8 mouse cellular contexts compared by ENCODE assay signal in the genomic region with DNA sequence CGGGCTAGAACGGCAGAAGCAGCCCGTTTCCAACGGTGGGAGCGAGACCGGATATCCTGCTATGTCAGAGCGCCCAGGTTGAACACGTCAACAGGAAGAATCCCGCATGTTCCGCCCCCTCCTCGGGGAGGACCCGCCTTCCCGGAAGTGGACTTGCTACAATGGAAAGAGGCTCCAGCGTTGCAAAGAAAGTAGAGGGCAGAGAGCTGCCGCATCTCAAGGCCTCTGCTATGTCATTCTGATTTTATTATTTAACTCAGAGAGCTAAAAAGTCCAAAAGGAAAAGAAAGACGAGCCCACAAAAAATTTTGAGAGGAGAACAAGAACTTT. TPM values are rescaled to one million over a fixed set of nuclear protein-coding genes. Genes with fewer than 3 reads are reported as not detected.
DNase-seq lines count a peak whose midpoint lies in the region; ATAC-seq and TF ChIP-seq lines count a peak whose summit lies in the region.

A gene (minus strand): TSS at position 68 of the 330 bp plus-strand sequence.

- H3K27me3 ChIP-seq in ES-Bruce4 (ENCODE audit: control insufficient read depth, insufficient read depth, low read length, poor library complexity, severe bottlenecking) = no peaks in the 10 kb centered on the region; the same call in 1 of the 2 replicates
- no peaks in the 10 kb centered on the region for H3K27me3 ChIP-seq in forebrain, embryonic 13.5 days
- H3K27me3 ChIP-seq in liver, postnatal 0 days (ENCODE audit: insufficient read depth, low read length) = no peaks in the 10 kb centered on the region
- H3K27me3 ChIP-seq in neural tube, embryonic 14.5 days (ENCODE audit: control insufficient read depth, insufficient read depth, low read length) = no peaks in the 10 kb centered on the region

- TF ChIP-seq CTCF in ES-Bruce4 (IDR thresholded peaks at IDR 0.05; ENCODE audit: low read depth, low read length) = no peak
- no peak for TF ChIP-seq CTCF in liver, postnatal 0 days (IDR thresholded peaks at IDR 0.05; ENCODE audit: low read depth)

- peak within 1 kb of the TSS; percentile 92 for H3K9ac ChIP-seq in ES-Bruce4 (ENCODE audit: low read depth, poor library complexity, severe bottlenecking)
- H3K9ac ChIP-seq in forebrain, embryonic 13.5 days = peak within 1 kb of the TSS; percentile 89
- H3K9ac ChIP-seq in liver, postnatal 0 days (replicated peaks) = peak within 1 kb of the TSS; percentile 95
- peak within 1 kb of the TSS; percentile 87 for H3K9ac ChIP-seq in neural tube, embryonic 14.5 days (replicated peaks; ENCODE audit: low read depth, low read length)

- intact Hi-C loops in heart, postnatal 10 days (cut with DNase I) = loop anchor here (5.0 kb wide), 1 partner anchor 313 kb away; no protein-coding TSS in a partner anchor

- no peaks in the 10 kb centered on the region for H3K4me1 ChIP-seq in ES-Bruce4 (ENCODE audit: control insufficient read depth, insufficient read depth, low read length)
- H3K4me1 ChIP-seq in forebrain, embryonic 13.5 days = peaks cover 23% of the 10 kb centered on the region
- peaks cover 10% of the 10 kb centered on the region for H3K4me1 ChIP-seq in liver, postnatal 0 days (ENCODE audit: insufficient read depth)
- peaks cover 18% of the 10 kb centered on the region for H3K4me1 ChIP-seq in neural tube, embryonic 14.5 days (ENCODE audit: control insufficient read depth, insufficient read depth, low read length)

- ATAC-seq in cerebellum, adult (ENCODE audit: insufficient number of reproducible peaks, low FRiP score, low TSS enrichment) = peak; percentile 99
- ATAC-seq in forebrain, embryonic 13.5 days = peak; percentile 99
- peak; percentile 99 for ATAC-seq in liver, postnatal 0 days
- ATAC-seq in neural tube, embryonic 14.5 days (ENCODE audit: low read depth) = peak; percentile 100

- H3K4me2 ChIP-seq in forebrain, embryonic 13.5 days = peak within 1 kb of the TSS; percentile 93
- peak within 1 kb of the TSS; percentile 84 for H3K4me2 ChIP-seq in liver, postnatal 0 days (ENCODE audit: low read depth, low read length)
- peak within 1 kb of the TSS; percentile 94 for H3K4me2 ChIP-seq in neural tube, embryonic 14.5 days (ENCODE audit: low read depth, low read length)

- no peaks in the 10 kb centered on the region for H3K9me3 ChIP-seq in ES-Bruce4 (replicated peaks; ENCODE audit: control insufficient read depth, insufficient read depth, low read length, poor library complexity, severe bottlenecking)
- H3K9me3 ChIP-seq in forebrain, embryonic 13.5 days (replicated peaks) = no peaks in the 10 kb centered on the region
- no peaks in the 10 kb centered on the region for H3K9me3 ChIP-seq in liver, postnatal 0 days (ENCODE audit: low read length)
- H3K9me3 ChIP-seq in neural tube, embryonic 14.5 days (ENCODE audit: control insufficient read depth, low read length) = no peaks in the 10 kb centered on the region

- DNase-seq in heart, postnatal 10 days = peak; percentile 95 to 96
- DNase-seq in large intestine, adult 2 months (ENCODE audit: low read depth, low spot score) = peak; percentile 81
- DNase-seq in liver, postnatal 0 days = peak; percentile 92
- peak; percentile 90 for DNase-seq in testis, postnatal 10 days (ENCODE audit: low spot score)

- 1% methylated on average over 15 of the region's 16 CpGs for WGBS in forebrain, embryonic 13.5 days
- under 1% methylated on average over 16 of the region's 16 CpGs for WGBS in large intestine, adult 2 months
- WGBS in liver, postnatal 0 days (ENCODE audit: insufficient replicate concordance) = under 1% methylated on average over 16 of the region's 16 CpGs
- WGBS in neural tube, embryonic 14.5 days = under 1% methylated on average over 16 of the region's 16 CpGs

- TF ChIP-seq EP300 in ES-Bruce4 (IDR thresholded peaks at IDR 0.05; ENCODE audit: insufficient read depth, low read depth, low read length) = no peak
- no peak for TF ChIP-seq EP300 in liver, postnatal 0 days (IDR thresholded peaks at IDR 0.05; ENCODE audit: low read depth)

- peak within 1 kb of the TSS; percentile 93 for H3K4me3 ChIP-seq in ES-Bruce4 (ENCODE audit: low read depth, low read length)
- H3K4me3 ChIP-seq in forebrain, embryonic 13.5 days = peak within 1 kb of the TSS; percentile 95
- peak within 1 kb of the TSS; percentile 92 for H3K4me3 ChIP-seq in liver, postnatal 0 days (ENCODE audit: low read depth, low read length)
- peak within 1 kb of the TSS; percentile 97 for H3K4me3 ChIP-seq in neural tube, embryonic 14.5 days (ENCODE audit: low read depth, low read length)

- peaks cover 31% of the 10 kb centered on the region for H3K36me3 ChIP-seq in ES-Bruce4 (ENCODE audit: control insufficient read depth, insufficient read depth, low read length, poor library complexity, severe bottlenecking)
- H3K36me3 ChIP-seq in forebrain, embryonic 13.5 days (ENCODE audit: poor library complexity, severe bottlenecking) = peaks cover 28% of the 10 kb centered on the region
- H3K36me3 ChIP-seq in liver, postnatal 0 days (replicated peaks; ENCODE audit: insufficient read depth, low read length) = peaks cover 25% of the 10 kb centered on the region
- H3K36me3 ChIP-seq in neural tube, embryonic 14.5 days (ENCODE audit: control insufficient read depth, insufficient read depth, low read length) = peaks cover 7% of the 10 kb centered on the region; the same call in 1 of the 2 replicates

- peak; percentile 66 for TF ChIP-seq POLR2A in ES-Bruce4 (IDR thresholded peaks at IDR 0.05; ENCODE audit: insufficient read depth, low read length)

- no peak within 1 kb of the TSS for H3K27ac ChIP-seq in ES-Bruce4 (ENCODE audit: insufficient read depth, low read length)
- peak within 1 kb of the TSS; percentile 51; the same call in 1 of the 2 replicates for H3K27ac ChIP-seq in forebrain, embryonic 13.5 days
- peak within 1 kb of the TSS; percentile 91 for H3K27ac ChIP-seq in liver, postnatal 0 days (ENCODE audit: low read depth)
- H3K27ac ChIP-seq in neural tube, embryonic 14.5 days (ENCODE audit: low read depth, low read length) = peak within 1 kb of the TSS; percentile 64

RNA-seq across cellular contexts. Expression of the gene that starts here (rescaled TPM):
- polyA plus RNA-seq in ES-Bruce4 (2011; ENCODE audit: insufficient read depth, insufficient read length, low read depth, missing spikeins) = 83.8 and 87.9 TPM in 2 replicates
- polyA plus RNA-seq in forebrain, embryonic 13.5 days (2015; fragmentation: Nextera tagmentation; extraction: Ambion mirVana) = 74.8 and 82.7 TPM in 2 replicates
- total RNA-seq in heart, postnatal 10 days (2021) = 10 to 100 TPM; 24.6 to 25.1 TPM
- polyA plus RNA-seq in large intestine, adult 2 months (2012; rRNA removed) = 11.4 and 12.0 TPM in 2 replicates
- 18.6 and 20.2 TPM in 2 replicates for polyA plus RNA-seq in liver, postnatal 0 days (2015; fragmentation: Nextera tagmentation; extraction: Ambion mirVana)
- polyA plus RNA-seq in neural tube, embryonic 14.5 days (2014; fragmentation: Nextera tagmentation; extraction: Ambion mirVana) = 84.3 and 87.7 TPM in 2 replicates
